Comparison of ENCODE assay signal across 26 mouse cellular contexts in the genomic region with DNA sequence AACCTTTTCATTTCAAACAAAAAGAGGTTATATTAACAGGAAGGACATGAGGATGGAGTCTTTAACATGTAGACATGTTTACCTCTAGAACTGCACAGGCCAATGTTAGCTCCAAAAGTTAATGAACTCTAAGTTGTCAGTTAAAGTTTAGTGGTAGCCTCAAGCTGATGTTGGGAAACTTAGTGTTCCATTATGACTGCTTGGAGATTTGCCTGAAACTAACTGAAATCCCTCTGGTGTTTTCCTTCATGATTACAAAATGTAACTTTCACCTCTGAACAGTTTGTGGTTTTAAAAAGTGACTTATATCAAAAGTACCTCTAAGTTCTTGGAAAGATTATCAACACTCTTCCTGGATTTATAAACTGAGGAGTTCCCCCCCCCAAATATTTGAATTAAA.
"Had no signal": no experiment of that assay in that cellular context is flagged by ENCODE, and none has a peak within 500 bp of the region (broad histone marks: within the 10 kb centered on the region; RNA-seq: fewer than 3 reads in every experiment).

No protein-coding gene starts in this region.

- H3K4me1 ChIP-seq: heart, embryonic 13.5 days; heart, embryonic 15.5 days; hindbrain, embryonic 12.5 days; intestine, embryonic 15.5 days; limb, embryonic 10.5 days; limb, embryonic 12.5 days; liver, embryonic 13.5 days; liver, embryonic 15.5 days had no signal

- H3K9me3 ChIP-seq: heart, embryonic 13.5 days; heart, embryonic 15.5 days; hindbrain, embryonic 12.5 days; intestine, embryonic 15.5 days; limb, embryonic 10.5 days; limb, embryonic 12.5 days; liver, embryonic 13.5 days; liver, embryonic 15.5 days had no signal

- H3K27ac ChIP-seq: gastrocnemius, adult 2 months; heart, adult 2 months; heart, embryonic 13.5 days; heart, embryonic 15.5 days; hindbrain, embryonic 12.5 days; hindbrain, embryonic 14.5 days; intestine, embryonic 15.5 days; layer of hippocampus, adult 2 months; left cerebral cortex, adult 2 months; limb, embryonic 10.5 days; limb, embryonic 12.5 days; liver, embryonic 13.5 days; liver, embryonic 15.5 days had no signal

- ATAC-seq: hindbrain, embryonic 16.5 days; inflammation-experienced regulatory T-cells, adult 6 months; intestine, embryonic 15.5 days; intestine, postnatal 0 days had no signal

- H3K4me3 ChIP-seq: gastrocnemius, adult 2 months; heart, adult 2 months; heart, embryonic 13.5 days; heart, embryonic 15.5 days; hindbrain, embryonic 12.5 days; intestine, embryonic 15.5 days; layer of hippocampus, adult 2 months; left cerebral cortex, adult 2 months; limb, embryonic 10.5 days; limb, embryonic 12.5 days; liver, embryonic 13.5 days; liver, embryonic 15.5 days had no signal

- H3K36me3 ChIP-seq: heart, embryonic 13.5 days; heart, embryonic 15.5 days; hindbrain, embryonic 12.5 days; intestine, embryonic 15.5 days; limb, embryonic 10.5 days; limb, embryonic 12.5 days; liver, embryonic 13.5 days; liver, embryonic 15.5 days had no signal

- H3K27me3 ChIP-seq: heart, embryonic 13.5 days; heart, embryonic 15.5 days; hindbrain, embryonic 12.5 days; intestine, embryonic 15.5 days; limb, embryonic 12.5 days; liver, embryonic 13.5 days; liver, embryonic 15.5 days had no signal

- H3K9ac ChIP-seq: heart, embryonic 13.5 days; heart, embryonic 15.5 days; hindbrain, embryonic 12.5 days; hindbrain, embryonic 14.5 days; intestine, embryonic 15.5 days; limb, embryonic 12.5 days; liver, embryonic 13.5 days; liver, embryonic 15.5 days had no signal

- DNase-seq: gastrocnemius, adult 2 months; gastrocnemius, postnatal 10 days; gastrocnemius, postnatal 25 days; heart, adult 11 months; heart, adult 2 months; heart, postnatal 14 days; heart, postnatal 36 days; kidney, postnatal 25 days; kidney, postnatal 4 days; liver; liver, embryonic 13.5 days had no signal

- H3K4me2 ChIP-seq: heart, embryonic 11.5 days; heart, embryonic 13.5 days; heart, embryonic 15.5 days; hindbrain, embryonic 12.5 days; hindbrain, embryonic 14.5 days; intestine, embryonic 15.5 days; limb, embryonic 12.5 days; liver, embryonic 11.5 days; liver, embryonic 13.5 days; liver, embryonic 15.5 days had no signal
